Mouse (Mus musculus) myocyte (in vitro differentiated cells): ENCODE measurements around the gene Aspn. TPM values are rescaled to one million over a fixed set of nuclear protein-coding genes. Genes with fewer than 3 reads are reported as not detected.

Experiments used
- H3K27me3 ChIP-seq: one replicate; pipeline ENCODE4 v1.6.1; 2011; ENCODE audit not compliant: control insufficient read depth, insufficient read depth, insufficient read length
- H3K36me3 ChIP-seq: one replicate; pipeline ENCODE4 v1.6.1; 2011; ENCODE audit not compliant: control insufficient read depth, insufficient read depth
- H3K4me2 ChIP-seq: one replicate; pipeline ENCODE4 v1.6.1; 2011; ENCODE audit warnings: low read depth, control low read depth
- H3K4me3 ChIP-seq: one replicate; pipeline ENCODE4 v1.5.1; 2011; ENCODE audit warnings: mild to moderate bottlenecking, control low read depth, moderate library complexity
- H3K79me2 ChIP-seq: one replicate; pipeline ENCODE4 v1.6.1; 2011; ENCODE audit not compliant: control insufficient read depth, insufficient read depth
- H3ac ChIP-seq: one replicate; pipeline ENCODE4 v1.6.1; 2011; ENCODE audit not compliant: control insufficient read depth, insufficient read length
- CEBPB ChIP-seq: IDR thresholded peaks from 2 replicates; pipeline ENCODE4 v1.6.1; 2011; ENCODE audit warnings: mild to moderate bottlenecking, moderate library complexity; ENCODE audit not compliant: poor library complexity, insufficient read depth, severe bottlenecking
- E2F4 ChIP-seq: IDR thresholded peaks from one replicate; pipeline ENCODE4 v1.6.1; 2011; ENCODE audit warnings: mild to moderate bottlenecking, control low read depth, moderate library complexity; ENCODE audit not compliant: insufficient read depth
- MAX ChIP-seq: IDR thresholded peaks from one replicate; pipeline ENCODE4 v1.6.1; 2011; ENCODE audit warnings: low read depth, mild to moderate bottlenecking, control low read depth
- MYOD1 ChIP-seq, 3 experiments: IDR thresholded peaks; one replicate each; pipeline ENCODE4 v1.6.1; 2011; ENCODE audit warnings: control low read depth in 2 of 3, low read depth in 2 of 3, mild to moderate bottlenecking in 2 of 3, moderate library complexity in 1 of 3; ENCODE audit not compliant: insufficient read length in 2 of 3, control insufficient read depth in 1 of 3
- MYOG ChIP-seq, 3 experiments: IDR thresholded peaks; one replicate each; pipeline ENCODE4 v1.6.1; 2011; ENCODE audit warnings: control low read depth in 2 of 3, low read depth in 2 of 3, mild to moderate bottlenecking in 2 of 3; ENCODE audit not compliant: insufficient read length in 2 of 3, control insufficient read depth in 1 of 3, insufficient read depth in 1 of 3
- POLR2A ChIP-seq: IDR thresholded peaks from one replicate; pipeline ENCODE4 v1.6.1; 2011; ENCODE audit warnings: low read depth, mild to moderate bottlenecking, control low read depth, moderate library complexity; ENCODE audit not compliant: insufficient read length
- POLR2AphosphoS2 ChIP-seq: IDR thresholded peaks from one replicate; pipeline ENCODE4 v1.6.1; 2011; ENCODE audit warnings: low read depth, control low read depth; ENCODE audit not compliant: insufficient read length
- REST ChIP-seq: IDR thresholded peaks from one replicate; pipeline ENCODE4 v1.6.1; 2011; ENCODE audit warnings: mild to moderate bottlenecking, control low read depth, moderate library complexity; ENCODE audit not compliant: insufficient read depth, insufficient read length
- SRF ChIP-seq: IDR thresholded peaks from one replicate; pipeline ENCODE4 v1.6.1; 2011; ENCODE audit warnings: low read depth; ENCODE audit not compliant: control insufficient read depth, insufficient read length
- TCF12 ChIP-seq: IDR thresholded peaks from one replicate; pipeline ENCODE4 v1.6.1; 2011; ENCODE audit warnings: mild to moderate bottlenecking, control low read depth; ENCODE audit not compliant: poor library complexity, insufficient read depth, severe bottlenecking
- TCF3 ChIP-seq: IDR thresholded peaks from one replicate; pipeline ENCODE4 v1.6.1; 2011; ENCODE audit warnings: low read depth, control low read depth; ENCODE audit not compliant: insufficient read length
- USF1 ChIP-seq: IDR thresholded peaks from one replicate; pipeline ENCODE4 v1.6.1; 2011; ENCODE audit warnings: low read depth, mild to moderate bottlenecking, control low read depth, moderate library complexity
- polyA plus RNA-seq: library from polyadenylated mRNA; unstranded; fragments of >200 nt; fragmentation: generic; extraction: Trizol; gene quantifications from one replicate; pipeline ENCODE4 v1.2.1, GENCODE M21; 2012; ENCODE audit warnings: missing spikeins

Aspn gene
- polyA plus RNA-seq, 1 experiment: 0.37 TPM

- Histone ChIP-seq H3K4me3 (no peak overlapping the region), H3K27me3 (no peaks in the 10 kb centered on the region), H3K36me3 (no peaks in the 10 kb centered on the region), H3ac (no peak overlapping the region), H3K79me2 (no peaks in the 10 kb centered on the region), H3K4me2 (no peak overlapping the region)
- no peak for TF ChIP-seq USF1
These were observed 18.0 kb upstream of the Aspn start for GRCm38 (mm10) chr13:49526235-49526634.

GRCm38 (mm10) chr13:49530636-49531035, 13.6 kb upstream of the Aspn start:
- no peaks in the 10 kb centered on the region for H3K36me3 ChIP-seq
- no peak overlapping the region for H3K4me2 ChIP-seq
- no peaks in the 10 kb centered on the region for H3K27me3 ChIP-seq
- H3ac ChIP-seq: no peak overlapping the region
- TF ChIP-seq TCF12: no peak
- no peak for TF ChIP-seq USF1
- no peak for TF ChIP-seq MAX
- no peak for TF ChIP-seq E2F4
- no peak for TF ChIP-seq CEBPB
- TF ChIP-seq POLR2A: no peak
- no peak for TF ChIP-seq POLR2AphosphoS2
- no peak for TF ChIP-seq MYOD1 (IDR thresholded peaks at IDR 0.05; ENCODE audit: control insufficient read depth in 1 of 3, insufficient read length in 2 of 3, low read depth in 2 of 3)
- no peak for TF ChIP-seq SRF
- no peak for TF ChIP-seq MYOG (IDR thresholded peaks at IDR 0.05; ENCODE audit: control insufficient read depth in 1 of 3, insufficient read depth in 1 of 3, insufficient read length in 2 of 3, low read depth in 2 of 3)
- TF ChIP-seq REST: no peak
- TF ChIP-seq TCF3: no peak
- no peak overlapping the region for H3K4me3 ChIP-seq
- H3K79me2 ChIP-seq: no peaks in the 10 kb centered on the region

- Histone ChIP-seq H3ac (no peak overlapping the region), H3K27me3 (no peaks in the 10 kb centered on the region), H3K79me2 (peaks cover 3% of the 10 kb centered on the region), H3K4me3 (no peak overlapping the region), H3K36me3 (no peaks in the 10 kb centered on the region), H3K4me2 (no peak overlapping the region)
- no peak for TF ChIP-seq TCF3
- TF ChIP-seq POLR2A: no peak
- no peak for TF ChIP-seq REST
- no peak for TF ChIP-seq USF1
- TF ChIP-seq POLR2AphosphoS2: no peak
- no peak for TF ChIP-seq MYOG (IDR thresholded peaks at IDR 0.05; ENCODE audit: control insufficient read depth in 1 of 3, insufficient read depth in 1 of 3, insufficient read length in 2 of 3, low read depth in 2 of 3)
- no peak for TF ChIP-seq CEBPB
- TF ChIP-seq E2F4: no peak
- no peak for TF ChIP-seq SRF
- no peak for TF ChIP-seq TCF12
These were observed 7.3 kb upstream of the Aspn start for GRCm38 (mm10) chr13:49536946-49537345.

GRCm38 (mm10) chr13:49538693-49539092, 5.5 kb upstream of the Aspn start:
- H3K4me2 ChIP-seq: no peak overlapping the region
- no peak overlapping the region for H3ac ChIP-seq
- no peaks in the 10 kb centered on the region for H3K36me3 ChIP-seq
- H3K79me2 ChIP-seq: peaks cover 3% of the 10 kb centered on the region
- TF ChIP-seq MAX (no peak), MYOD1 (IDR thresholded peaks at IDR 0.05; ENCODE audit: control insufficient read depth in 1 of 3, insufficient read length in 2 of 3, low read depth in 2 of 3) (no peak), CEBPB (no peak), E2F4 (no peak), MYOG (IDR thresholded peaks at IDR 0.05; ENCODE audit: control insufficient read depth in 1 of 3, insufficient read depth in 1 of 3, insufficient read length in 2 of 3, low read depth in 2 of 3) (no peak), TCF12 (no peak), SRF (no peak)
- H3K4me3 ChIP-seq: no peak overlapping the region
- no peaks in the 10 kb centered on the region for H3K27me3 ChIP-seq

GRCm38 (mm10) chr13:49545646-49546045, 1.4 kb downstream of the Aspn start:
- Histone ChIP-seq H3ac (no peak overlapping the region), H3K27me3 (no peaks in the 10 kb centered on the region), H3K79me2 (no peaks in the 10 kb centered on the region), H3K4me2 (peak overlapping the region; percentile 28), H3K4me3 (no peak overlapping the region), H3K36me3 (no peaks in the 10 kb centered on the region)
- TF ChIP-seq SRF (no peak), CEBPB (no peak), TCF3 (no peak), MAX (no peak), MYOD1 (IDR thresholded peaks at IDR 0.05; ENCODE audit: control insufficient read depth in 1 of 3, insufficient read length in 2 of 3, low read depth in 2 of 3) (peak; percentile 54 to 72 (median 56)), MYOG (IDR thresholded peaks at IDR 0.05; ENCODE audit: control insufficient read depth in 1 of 3, insufficient read depth in 1 of 3, insufficient read length in 2 of 3, low read depth in 2 of 3) (peak in 2 of 3 experiments; percentile 22 to 64), POLR2AphosphoS2 (no peak)
